Mouse (Mus musculus): ENCODE measurements around the gene Denr.

DNA sequence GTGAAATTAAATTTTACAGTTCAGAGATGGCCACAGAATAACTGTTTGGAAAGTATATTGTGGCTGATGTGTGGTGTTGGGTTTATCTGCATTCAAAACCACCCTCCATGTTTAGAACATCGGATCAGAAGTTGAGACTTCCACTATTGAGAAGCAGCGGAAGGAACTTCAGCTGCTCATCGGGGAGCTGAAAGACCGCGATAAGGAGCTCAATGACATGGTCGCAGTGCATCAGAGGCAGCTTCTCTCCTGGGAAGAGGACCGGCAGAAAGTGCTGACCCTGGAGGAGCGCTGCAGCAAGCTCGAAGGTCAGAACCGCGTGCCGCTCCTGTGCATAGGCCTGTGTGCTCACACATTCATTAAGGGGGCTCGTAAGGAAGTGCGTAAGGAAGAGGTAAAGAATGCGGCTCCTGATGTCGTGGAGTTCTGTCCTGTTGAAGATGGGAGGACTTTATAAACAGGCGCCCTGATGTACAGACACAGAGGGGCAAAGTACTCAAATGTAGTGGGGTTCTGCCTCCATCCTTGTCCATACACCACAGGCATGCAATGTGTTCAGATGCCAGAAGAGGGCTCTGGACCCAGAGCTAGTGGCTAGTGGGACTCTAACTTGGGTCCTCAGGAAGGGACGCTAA lies 27.1 kb downstream of the Denr start:
- TF ChIP-seq GATA1 (IDR thresholded peaks at IDR 0.05; ENCODE audit: borderline replicate concordance, low read length), result no peak
- TF ChIP-seq FLI1 (IDR thresholded peaks at IDR 0.05; ENCODE audit: low read length), result no peak
